Mouse (Mus musculus): ENCODE data around the gene Gm12888.
"Not testable (repeated sequence)": the region's sequence is repeated elsewhere in the genome, so short reads cannot be mapped to it uniquely, and the experiment has no call there.

Gm12888 gene

DNA sequence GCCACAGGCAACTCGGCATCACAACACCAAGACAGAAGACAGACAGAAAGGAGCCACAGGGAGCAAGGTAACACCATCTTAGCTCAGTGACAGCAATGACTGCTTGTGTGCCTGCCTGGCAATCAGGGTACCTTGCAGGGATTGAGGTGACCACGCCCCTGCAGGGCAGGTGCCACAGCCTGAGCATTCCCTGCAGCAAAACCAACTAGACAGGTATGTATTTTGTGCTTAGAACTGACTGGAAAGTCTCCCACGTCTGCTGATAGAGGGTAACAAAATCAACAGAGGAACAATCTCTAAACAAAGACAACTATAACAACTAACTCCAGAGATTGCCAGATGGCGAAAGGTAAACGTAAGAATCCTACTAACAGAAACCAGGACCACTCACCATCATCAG, at the start of gene Gm12888:
Gm12888 (minus strand) TSS at position 101 of the 400 bp plus-strand sequence.
- DNase-seq (ENCODE audit: low read depth), result not testable (repeated sequence)
